Mouse (Mus musculus) heart, embryonic 16.5 days (tissue): ENCODE results near the gene Brcc3. TPM values are rescaled to one million over a fixed set of nuclear protein-coding genes. Genes with fewer than 3 reads are reported as not detected.
"Not testable (repeated sequence)": the region's sequence is repeated elsewhere in the genome, so short reads cannot be mapped to it uniquely, and the experiment has no call there.

Experiments
- ATAC-seq: fragments of 200-750 bp; cut with Nextera tagmentation; replicated peaks from 2 replicates; pipeline ENCODE4 v1.8.0; 2017; ENCODE audit warnings: moderate number of reproducible peaks; ENCODE audit not compliant: insufficient read depth, low FRiP score; ENCODE audit errors: extremely low read depth
- H3K27ac ChIP-seq: fragments of 300-500 bp; sonication (generic); 2 replicates; pipeline ENCODE4 v1.5.1; 2014; ENCODE audit warnings: mild to moderate bottlenecking, low read length, control low read depth, moderate library complexity
- H3K27me3 ChIP-seq: fragments of 300-500 bp; sonication (generic); 2 replicates; pipeline ENCODE4 v1.6.1; 2014; ENCODE audit warnings: low read length, mixed read lengths; ENCODE audit not compliant: control insufficient read depth, insufficient read depth
- H3K36me3 ChIP-seq: fragments of 300-500 bp; sonication (generic); 2 replicates; pipeline ENCODE4 v1.6.1; 2014; ENCODE audit not compliant: control insufficient read depth, insufficient read depth
- H3K4me1 ChIP-seq: fragments of 300-500 bp; sonication (generic); 2 replicates; pipeline ENCODE4 v1.6.1; 2014; ENCODE audit warnings: low read length, mixed read lengths; ENCODE audit not compliant: control insufficient read depth, insufficient read depth
- H3K4me2 ChIP-seq: fragments of 300-500 bp; sonication (generic); 2 replicates; pipeline ENCODE4 v1.6.1; 2014; ENCODE audit warnings: low read depth, mild to moderate bottlenecking, control low read depth, low read length
- H3K4me3 ChIP-seq: fragments of 300-500 bp; sonication (generic); 2 replicates; pipeline ENCODE4 v1.5.1; 2014; ENCODE audit warnings: mild to moderate bottlenecking, control low read depth, low read length
- H3K9ac ChIP-seq: fragments of 300-500 bp; sonication (generic); 2 replicates; pipeline ENCODE4 v1.6.1; 2014; ENCODE audit warnings: low read length, control low read depth
- H3K9me3 ChIP-seq: fragments of 300-500 bp; sonication (generic); replicated peaks from 2 replicates; pipeline ENCODE4 v1.6.1; 2016; ENCODE audit warnings: low read length; ENCODE audit not compliant: control insufficient read depth
- WGBS: fragments of 180-500 bp; shearing (Covaris S2); extraction: QIAGEN DNeasy Blood & Tissue Kit; methylation state at CpG from one replicate; pipeline ENCODE4 v1.1.7; 2014; 5-methylcytosine and 5-hydroxymethylcytosine counted together
- polyA plus RNA-seq: library from polyadenylated mRNA; unstranded; fragments of >200 nt; fragmentation: Nextera tagmentation; extraction: Ambion mirVana; gene quantifications from 2 replicates; pipeline ENCODE4 v1.2.1, GENCODE M21; 2015

The Brcc3 gene
- polyA plus RNA-seq, 1 experiment from 2014 or later = 54.4 TPM

DNA sequence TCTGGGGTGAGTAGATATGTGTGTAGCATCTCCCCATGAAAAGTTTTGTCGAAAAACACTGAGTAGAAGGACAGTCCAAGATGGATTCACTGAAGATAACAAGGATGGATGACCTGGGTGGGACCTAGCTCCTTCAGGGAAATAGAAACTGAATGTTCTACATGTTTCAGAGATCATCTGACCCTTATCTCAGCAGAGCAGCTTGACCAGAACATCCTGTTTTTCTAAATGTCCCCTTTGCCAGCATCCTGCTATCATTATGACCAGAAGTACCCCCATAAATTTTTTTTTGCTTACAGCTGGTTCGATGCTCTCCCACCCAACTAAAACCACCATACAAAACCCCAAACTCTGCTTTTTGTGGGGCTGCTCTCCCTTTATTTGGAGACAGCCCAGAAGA, 13.8 kb upstream of the Brcc3 start:
- H3K27ac ChIP-seq = no peak overlapping the region
- no peak overlapping the region for H3K4me2 ChIP-seq
- H3K9ac ChIP-seq = no peak overlapping the region
- H3K36me3 ChIP-seq = peaks cover 2% of the 10 kb centered on the region; the same call in 1 of the 2 replicates
- no peaks in the 10 kb centered on the region for H3K4me1 ChIP-seq
- no peaks in the 10 kb centered on the region for H3K9me3 ChIP-seq
- no peak for ATAC-seq
- no peak overlapping the region for H3K4me3 ChIP-seq
- H3K27me3 ChIP-seq = no peaks in the 10 kb centered on the region
- 67% methylated on average over 2 of the region's 2 CpGs for WGBS

DNA sequence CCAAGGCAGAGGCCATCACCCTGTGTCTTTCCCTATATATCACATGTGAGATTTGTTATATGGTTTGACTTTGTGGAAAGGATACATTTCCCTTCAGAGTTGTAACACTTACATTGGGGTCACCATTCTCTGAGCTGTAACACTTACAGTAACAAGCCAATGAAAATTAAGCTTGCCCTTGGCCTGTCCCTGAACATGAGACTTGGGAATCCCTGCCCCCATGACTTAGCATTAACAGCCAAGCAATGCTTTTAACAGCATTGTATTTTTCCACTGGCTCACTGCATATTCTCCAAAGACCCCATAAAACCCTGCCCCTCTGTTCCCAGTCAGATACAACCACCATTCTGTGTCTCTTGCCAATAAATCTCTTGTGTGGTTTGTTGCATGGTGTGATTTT, 13.1 kb upstream of the Brcc3 start:
- H3K4me3 ChIP-seq = no peak overlapping the region
- no peaks in the 10 kb centered on the region for H3K4me1 ChIP-seq
- ATAC-seq = no peak
- peaks cover 2% of the 10 kb centered on the region; the same call in 1 of the 2 replicates for H3K36me3 ChIP-seq
- H3K27me3 ChIP-seq = no peaks in the 10 kb centered on the region
- no peak overlapping the region for H3K4me2 ChIP-seq
- H3K9me3 ChIP-seq = no peaks in the 10 kb centered on the region
- no peak overlapping the region for H3K27ac ChIP-seq
- H3K9ac ChIP-seq = no peak overlapping the region

DNA sequence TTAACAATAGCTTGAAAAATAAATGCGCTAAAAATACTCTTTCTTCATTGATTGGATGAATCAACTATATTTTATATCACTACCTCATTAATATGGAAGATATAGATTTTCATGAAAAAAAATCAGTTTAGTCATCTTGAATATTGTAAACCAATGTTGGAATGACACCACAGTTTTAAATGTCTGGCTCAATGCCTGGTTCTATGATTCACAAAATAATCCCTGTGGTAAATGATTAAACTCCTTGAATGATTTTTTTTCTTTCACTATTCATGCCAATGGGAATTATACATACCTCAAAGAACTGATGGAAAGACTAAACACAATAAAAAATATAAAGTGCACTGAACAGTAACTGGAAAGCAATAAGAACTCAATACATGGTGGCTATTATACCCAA, 6.7 kb upstream of the Brcc3 start:
- H3K9me3 ChIP-seq = no peaks in the 10 kb centered on the region
- no peak overlapping the region for H3K4me3 ChIP-seq
- H3K4me2 ChIP-seq = no peak overlapping the region
- ATAC-seq = no peak
- H3K27ac ChIP-seq = no peak overlapping the region
- no peaks in the 10 kb centered on the region for H3K4me1 ChIP-seq
- no peaks in the 10 kb centered on the region for H3K27me3 ChIP-seq
- no peak overlapping the region for H3K9ac ChIP-seq
- 94% methylated on average over 1 of the region's 1 CpGs for WGBS
- no peaks in the 10 kb centered on the region for H3K36me3 ChIP-seq

DNA sequence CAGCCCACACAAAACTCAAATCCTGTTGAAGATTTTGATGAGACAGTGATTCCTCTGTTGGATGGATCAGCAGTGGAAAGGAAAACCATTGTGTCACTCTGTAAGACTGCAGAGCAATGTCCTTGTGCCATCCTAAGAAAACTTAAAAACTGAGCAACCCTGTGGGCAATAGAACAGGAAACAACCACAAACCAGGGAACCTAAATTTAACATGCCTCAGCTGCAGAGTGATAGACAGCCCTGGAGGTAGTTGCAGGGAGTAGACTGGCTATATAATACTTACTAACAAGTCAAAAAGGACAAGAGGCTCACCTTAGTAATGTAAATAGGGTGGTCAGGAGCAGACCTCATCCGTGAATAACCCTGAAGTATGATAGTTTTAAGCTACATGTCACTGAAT, 38.2 kb downstream of the Brcc3 start:
- 81% methylated on average over 1 of the region's 1 CpGs for WGBS
- Histone ChIP-seq H3K36me3 (peaks cover 11% of the 10 kb centered on the region; the same call in 1 of the 2 replicates), H3K9me3 (no peaks in the 10 kb centered on the region), H3K27ac (no peak overlapping the region), H3K9ac (no peak overlapping the region), H3K4me1 (no peaks in the 10 kb centered on the region), H3K27me3 (no peaks in the 10 kb centered on the region), H3K4me3 (no peak overlapping the region), H3K4me2 (no peak overlapping the region)
- ATAC-seq = no peak

DNA sequence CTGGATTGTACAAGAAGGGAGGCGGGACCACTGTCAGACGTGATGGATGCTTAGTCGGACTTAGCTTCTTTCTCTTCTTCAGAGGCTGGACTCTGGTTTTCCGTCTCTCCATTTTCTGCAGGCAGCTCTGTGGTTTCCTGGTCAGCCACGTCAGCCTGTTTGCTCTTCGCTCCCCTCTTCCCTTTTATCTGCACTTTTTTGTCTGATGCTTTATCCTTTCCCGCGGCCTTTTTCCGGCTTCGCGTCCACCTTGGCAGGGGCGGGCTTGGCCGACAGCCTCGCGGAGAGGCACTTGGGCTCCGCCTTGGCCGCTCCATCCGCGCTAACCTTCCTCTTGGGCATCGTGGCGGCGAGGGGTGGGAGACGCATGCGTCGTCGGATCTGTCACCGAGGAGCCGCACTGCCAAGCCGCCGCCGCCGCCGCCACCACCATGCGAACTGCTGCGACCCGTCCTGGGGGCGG, 58.8 kb downstream of the Brcc3 start:
- H3K27me3 ChIP-seq, H3K4me1 ChIP-seq, H3K27ac ChIP-seq, H3K9me3 ChIP-seq, H3K36me3 ChIP-seq: not testable (repeated sequence)
- H3K4me2 ChIP-seq = peak overlapping the region; percentile 59
- peak overlapping the region; percentile 43; the same call in 1 of the 2 replicates for H3K9ac ChIP-seq
- peak overlapping the region; percentile 49 for H3K4me3 ChIP-seq
- WGBS = 18% methylated on average over 37 of the region's 37 CpGs
- ATAC-seq = peak; percentile 69

DNA sequence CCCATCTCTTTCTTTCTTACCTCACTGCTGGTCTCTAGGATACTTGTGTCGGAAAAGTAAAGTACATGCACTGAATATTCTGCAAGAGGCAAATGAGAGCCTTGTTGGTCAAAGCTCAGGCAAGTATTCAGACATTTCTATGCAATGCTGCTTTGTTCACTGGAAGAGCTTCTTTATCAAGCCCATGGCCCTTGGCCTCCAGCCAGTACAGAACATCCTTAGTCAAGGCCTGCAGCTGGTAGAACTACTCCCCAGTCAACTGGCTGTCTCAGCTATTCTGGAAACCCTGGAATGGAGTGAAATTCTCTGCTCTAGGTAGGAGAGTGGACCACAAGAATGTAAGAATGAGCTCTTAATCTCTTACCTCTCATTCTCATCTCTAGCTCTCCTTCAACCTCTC, 73.5 kb downstream of the Brcc3 start:
- H3K27me3 ChIP-seq = no peaks in the 10 kb centered on the region
- no peak overlapping the region for H3K27ac ChIP-seq
- no peak overlapping the region for H3K9ac ChIP-seq
- 75% methylated on average over 1 of the region's 1 CpGs for WGBS
- H3K4me3 ChIP-seq = no peak overlapping the region
- H3K9me3 ChIP-seq = no peaks in the 10 kb centered on the region
- H3K4me1 ChIP-seq = no peaks in the 10 kb centered on the region
- no peak overlapping the region for H3K4me2 ChIP-seq
- H3K36me3 ChIP-seq = no peaks in the 10 kb centered on the region
- no peak for ATAC-seq

Other genes starting within 250 kb of the Brcc3 start
- 73.6 and 83.5 TPM in 2 replicates for gene Fundc2, start 34.2 kb upstream of the Brcc3 start, polyA plus RNA-seq
- 0.95 and 2.0 TPM in 2 replicates for gene F8, start 34.0 kb upstream of the Brcc3 start, polyA plus RNA-seq
- gene Cmc4, start within 50 bp of the Brcc3 start, polyA plus RNA-seq = 18.2 and 22.0 TPM in 2 replicates
- gene Mtcp1, start within 50 bp of the Brcc3 start, polyA plus RNA-seq = 6.4 and 7.3 TPM in 2 replicates
- gene Vbp1, start 97.7 kb downstream of the Brcc3 start, polyA plus RNA-seq = 132 and 165 TPM in 2 replicates
- 0.29 and 0.34 TPM in 2 replicates for gene Rab39b, start 161.6 kb downstream of the Brcc3 start, polyA plus RNA-seq